Mouse (Mus musculus): Measurements from ENCODE around the gene Ccdc116.

Gene Ccdc116

GRCm38 (mm10) chr16:17131191-17132088 is 15.6 kb downstream of the Ccdc116 start:
- ATAC-seq (ENCODE audit: low TSS enrichment) = peak; percentile 25; the same call in 1 of the 2 replicates

GRCm38 (mm10) chr16:17127292-17127691 is 19.7 kb downstream of the Ccdc116 start:
- ATAC-seq (ENCODE audit: low TSS enrichment) = no peak

- ATAC-seq (ENCODE audit: low TSS enrichment) = peak; percentile 60
These were observed 22.0 kb downstream of the Ccdc116 start, which contains the start of gene 2610318N02Rik for GRCm38 (mm10) chr16:17124871-17125520. Gene 2610318N02Rik (minus strand): TSS chr16:17125167.

- no peak for ATAC-seq (ENCODE audit: low TSS enrichment)
These were observed 22.7 kb downstream of the Ccdc116 start for GRCm38 (mm10) chr16:17124119-17124870.

- no peak for ATAC-seq (ENCODE audit: low TSS enrichment)
These were observed 25.5 kb downstream of the Ccdc116 start for GRCm38 (mm10) chr16:17121569-17121968.

GRCm38 (mm10) chr16:17117309-17117799 is 29.7 kb downstream of the Ccdc116 start:
- no peak for ATAC-seq (ENCODE audit: low TSS enrichment)

- ATAC-seq (ENCODE audit: low TSS enrichment) = peak; percentile 98
These were observed 36.0 kb downstream of the Ccdc116 start, which contains the start of gene Ppil2 for GRCm38 (mm10) chr16:17110771-17111743. Gene Ppil2 (minus strand): TSS chr16:17111257.

- no peak for ATAC-seq (ENCODE audit: low TSS enrichment)
These were observed 42.4 kb downstream of the Ccdc116 start for GRCm38 (mm10) chr16:17104600-17104999.

- ATAC-seq (ENCODE audit: low TSS enrichment) = no peak
These were observed 44.3 kb downstream of the Ccdc116 start for GRCm38 (mm10) chr16:17102630-17103220.

GRCm38 (mm10) chr16:17096938-17097337 is 50.1 kb downstream of the Ccdc116 start:
- ATAC-seq (ENCODE audit: low TSS enrichment) = no peak

All from frontal cortex, adult (tissue).